Mouse (Mus musculus) ovary, adult 18-20 months (tissue): ENCODE measurements around the gene Gm10322.

ENCODE experiments used
- DNase-seq: peaks from one replicate; pipeline ENCODE4 v3.0.0; 2022; ENCODE audit warnings: low spot score, mixed read lengths

Gene Gm10322

DNA sequence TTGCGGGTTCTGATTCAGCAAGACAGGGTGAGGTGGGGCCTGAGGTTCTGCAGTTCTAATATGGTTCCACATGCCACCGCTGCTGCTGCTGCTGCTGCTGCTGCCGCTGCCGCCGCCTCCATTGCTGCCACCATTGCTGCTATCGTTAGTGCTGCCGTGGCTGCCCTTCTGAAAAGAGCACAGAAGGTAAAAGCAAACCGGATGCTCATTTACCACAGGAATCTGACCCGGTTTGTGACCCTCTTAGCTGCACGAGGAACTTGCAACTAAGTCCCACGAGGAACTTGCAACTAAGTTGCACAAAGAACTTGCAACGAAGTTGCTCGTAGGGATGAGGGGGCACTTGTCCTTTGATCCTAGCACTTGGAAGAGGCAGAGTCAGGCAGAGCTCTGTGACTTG is 40.9 kb downstream of the Gm10322 start:
- no peak for DNase-seq

DNA sequence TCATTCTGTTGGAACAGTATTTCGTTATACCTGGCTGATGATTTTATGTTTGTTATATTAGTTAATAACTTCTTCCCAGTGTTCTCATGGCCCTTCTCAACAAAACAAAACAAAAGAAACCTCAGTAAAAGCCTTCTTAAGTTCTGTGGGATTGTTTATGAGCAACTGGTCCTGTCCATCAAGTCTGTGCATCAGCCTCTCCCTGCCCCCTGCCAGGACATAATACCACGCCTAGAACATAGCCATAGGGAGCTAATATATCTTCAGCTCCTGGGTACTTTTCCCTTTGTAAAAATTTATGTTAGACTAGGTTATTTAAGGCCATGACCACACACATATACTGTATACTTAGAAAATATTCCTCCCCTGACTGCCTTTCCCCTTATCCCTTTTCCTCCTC is 48.9 kb downstream of the Gm10322 start:
- DNase-seq: no peak

DNA sequence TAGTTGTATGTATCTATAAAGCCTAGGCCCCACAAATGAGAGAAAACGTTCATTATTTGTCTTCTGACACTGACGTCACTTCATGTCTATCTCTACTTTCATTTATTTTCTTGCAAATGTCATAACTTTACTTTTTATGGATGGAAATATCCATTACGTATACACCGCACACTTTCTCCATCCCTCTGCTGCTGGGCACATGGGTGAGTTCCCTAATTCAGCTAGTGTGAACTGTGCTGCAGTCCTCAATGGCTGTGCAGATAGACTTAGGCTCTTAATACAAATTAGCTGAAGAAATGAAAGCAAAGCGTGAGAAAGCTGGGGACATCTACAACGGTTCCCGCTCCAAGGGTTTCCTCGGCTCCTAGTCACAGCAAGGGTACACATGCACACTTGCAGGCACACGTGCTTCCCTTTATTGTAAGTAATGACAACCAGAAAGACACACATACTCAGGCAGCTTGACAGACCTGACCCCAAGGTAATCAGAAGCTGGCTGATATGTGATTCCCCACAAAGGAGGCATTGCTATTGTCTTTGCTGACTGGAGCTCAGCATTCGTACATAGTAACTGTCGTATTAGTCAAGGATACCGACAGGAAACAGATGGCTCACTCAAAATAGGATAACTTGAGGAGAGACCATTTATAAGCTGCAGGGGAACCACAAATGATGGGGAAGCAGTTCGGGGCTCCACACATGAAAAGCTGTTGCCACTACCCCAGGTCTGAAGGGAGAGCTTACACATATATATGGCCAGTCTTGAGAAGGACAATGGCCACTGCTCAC is 49.8 kb downstream of the Gm10322 start:
- DNase-seq: no peak
